Mouse (Mus musculus): ENCODE measurements around the gene Olfr73.
"Not testable (repeated sequence)": the region's sequence is repeated elsewhere in the genome, so short reads cannot be mapped to it uniquely, and the experiment has no call there.

The Olfr73 gene

GRCm38 (mm10) chr2:88037599-88037998 is at the start of gene Olfr73:
Gene Olfr73, minus strand, starts transcription at chr2:88037699.
- DNase-seq (ENCODE audit: low spot score): no peak

GRCm38 (mm10) chr2:88071730-88072129 is 34.2 kb upstream of the Olfr73 start, which contains the start of gene Olfr1163:
Gene Olfr1163, minus strand, starts transcription at chr2:88071830.
- no peak for DNase-seq (ENCODE audit: low spot score)

DNA sequence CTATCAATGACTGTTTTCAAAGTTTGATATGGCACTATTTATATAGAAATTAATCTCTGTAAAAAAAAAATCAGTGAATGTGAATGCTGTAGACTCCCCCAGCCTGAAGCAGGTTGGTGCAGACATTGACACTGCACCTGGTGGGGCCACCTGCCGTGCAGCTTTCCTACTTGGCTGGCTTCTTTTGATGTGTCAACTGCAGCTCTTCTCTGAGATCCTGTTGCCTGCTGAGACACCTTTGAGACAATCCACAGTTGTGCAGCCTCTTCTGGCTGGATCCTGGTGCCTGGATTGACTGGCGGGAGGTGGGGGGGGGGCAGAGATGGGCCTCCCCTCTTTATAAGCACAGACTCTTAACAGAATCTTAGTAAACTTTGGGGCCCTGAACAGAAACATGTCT is 26.1 kb upstream of the Olfr73 start:
- no peak for DNase-seq (ENCODE audit: low spot score)

GRCm38 (mm10) chr2:88051029-88051428 is 13.5 kb upstream of the Olfr73 start, which contains the start of gene Olfr1162:
Gene Olfr1162, minus strand, starts transcription at chr2:88051129.
- no peak for DNase-seq (ENCODE audit: low spot score)

DNA sequence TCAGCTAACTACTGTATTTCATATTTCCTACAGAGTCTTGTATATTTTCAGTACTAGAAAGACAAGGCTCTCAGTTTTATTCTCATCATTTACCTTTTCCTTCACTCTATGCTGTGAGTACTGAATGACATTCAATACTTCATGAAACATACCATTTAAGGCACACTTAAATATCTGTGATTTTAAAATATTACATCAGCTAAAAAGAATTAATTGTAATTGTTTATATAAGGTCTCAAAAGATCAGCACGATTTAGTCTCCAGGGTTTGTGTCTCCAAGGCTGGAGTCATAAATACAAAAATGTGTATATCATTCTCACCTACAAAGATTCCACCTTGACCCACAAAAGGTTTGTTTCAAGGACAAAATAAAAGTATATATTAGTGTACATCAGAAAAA is 15.0 kb downstream of the Olfr73 start, which contains the start of gene Olfr1161:
Olfr1161 (plus strand) TSS at position 301 of the 400 bp plus-strand sequence.
- not testable (repeated sequence) for DNase-seq (ENCODE audit: low spot score)

GRCm38 (mm10) chr2:88007515-88008318 is 29.8 kb downstream of the Olfr73 start, which contains the start of gene Olfr1160:
Gene Olfr1160, minus strand, starts transcription at chr2:88008268.
- no peak for DNase-seq (ENCODE audit: low spot score)

DNA sequence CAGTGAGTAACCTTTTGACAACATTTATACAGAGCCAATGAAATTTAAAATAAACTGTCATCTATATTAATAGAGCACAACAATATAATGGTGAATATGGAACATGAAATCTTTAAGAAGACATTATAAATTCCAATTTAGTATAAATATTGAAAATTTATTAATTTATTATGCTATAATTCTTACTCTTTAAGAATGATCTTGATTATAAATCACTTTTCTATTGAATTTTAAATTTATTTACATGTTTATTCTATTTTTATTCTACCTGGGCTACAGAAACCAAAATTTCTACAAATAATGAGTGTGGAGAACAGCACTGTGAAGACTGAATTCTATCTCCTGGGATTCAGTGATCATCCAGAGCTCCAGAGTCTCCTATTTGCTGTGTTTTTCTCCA is 47.7 kb downstream of the Olfr73 start, which contains the start of gene Olfr1158:
Olfr1158 (plus strand) TSS at position 301 of the 400 bp plus-strand sequence.
- no peak for DNase-seq (ENCODE audit: low spot score)
